Mouse (Mus musculus): ENCODE data around the gene Slc12a3. TPM values are rescaled to one million over a fixed set of nuclear protein-coding genes. Genes with fewer than 3 reads are reported as not detected.

Gene Slc12a3
- total RNA-seq, 2 experiments from 2014 or later = 0.38 TPM; not detected in 1

DNA sequence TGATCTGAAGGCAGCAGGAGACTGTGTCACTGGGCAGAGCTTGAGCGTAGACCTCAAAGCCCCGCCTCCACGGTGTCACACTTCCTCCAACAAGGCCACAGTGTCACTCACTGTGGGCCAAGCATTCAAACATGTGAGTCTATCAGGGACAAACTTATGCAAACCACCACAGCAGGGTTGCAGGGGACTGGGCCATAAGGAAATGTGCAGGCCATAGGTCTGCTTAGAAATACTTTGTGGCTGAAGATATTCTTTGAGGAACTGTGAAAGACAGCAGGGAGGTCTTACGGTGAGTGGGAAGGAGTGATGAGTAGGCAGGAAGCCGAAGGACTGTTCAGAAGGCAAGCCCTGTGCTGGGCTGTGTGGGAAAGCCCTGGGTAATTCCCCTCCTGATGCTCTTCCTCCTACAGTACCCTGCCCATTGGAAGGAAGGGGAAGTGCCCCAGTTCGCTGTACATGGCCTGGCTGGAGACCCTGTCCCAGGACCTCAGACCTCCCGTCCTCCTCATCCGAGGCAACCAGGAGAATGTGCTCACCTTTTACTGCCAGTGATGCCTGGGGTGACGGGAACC, 36.5 kb downstream of the Slc12a3 start:
- peak in 1 of 2 experiments; percentile 28 for DNase-seq
- intact Hi-C loops (cut with DNase I) = no loop called here

- no peak for DNase-seq
- intact Hi-C loops (cut with DNase I) = no loop called here
These were observed 41.8 kb downstream of the Slc12a3 start for GRCm38 (mm10) chr8:94370839-94371238.

GRCm38 (mm10) chr8:94372955-94373599, 44.1 kb downstream of the Slc12a3 start:
- no peak for DNase-seq
- intact Hi-C loops (cut with DNase I) = no loop called here

GRCm38 (mm10) chr8:94375551-94375991, 46.6 kb downstream of the Slc12a3 start:
- intact Hi-C loops (cut with DNase I) = no loop called here
- DNase-seq = no peak

DNA sequence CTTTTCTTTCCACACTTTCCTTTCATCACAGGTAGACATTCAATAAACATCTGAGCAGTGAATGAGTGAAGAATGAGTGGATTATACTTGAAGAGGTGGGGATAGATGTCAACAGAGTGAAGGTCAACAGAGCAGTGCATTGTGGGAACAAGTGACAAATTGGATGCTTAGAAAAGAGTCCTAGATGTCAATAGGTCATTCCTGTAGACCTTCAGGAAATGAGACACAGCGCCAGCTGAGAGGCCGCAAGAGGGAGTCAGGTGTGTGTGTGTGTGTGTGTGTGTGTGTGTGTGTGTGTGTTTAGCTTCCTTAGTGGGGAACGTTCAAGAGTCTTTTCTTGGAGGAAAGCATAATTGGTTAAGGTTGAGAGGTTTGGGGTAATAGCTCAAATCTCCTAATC, 47.2 kb downstream of the Slc12a3 start:
- DNase-seq = no peak
- intact Hi-C loops (cut with DNase I) = no loop called here

GRCm38 (mm10) chr8:94376580-94376979, 47.6 kb downstream of the Slc12a3 start:
- DNase-seq = no peak
- intact Hi-C loops (cut with DNase I) = no loop called here

- DNase-seq = no peak
- intact Hi-C loops (cut with DNase I) = no loop called here
These were observed 48.0 kb downstream of the Slc12a3 start for GRCm38 (mm10) chr8:94377031-94377430.

DNA sequence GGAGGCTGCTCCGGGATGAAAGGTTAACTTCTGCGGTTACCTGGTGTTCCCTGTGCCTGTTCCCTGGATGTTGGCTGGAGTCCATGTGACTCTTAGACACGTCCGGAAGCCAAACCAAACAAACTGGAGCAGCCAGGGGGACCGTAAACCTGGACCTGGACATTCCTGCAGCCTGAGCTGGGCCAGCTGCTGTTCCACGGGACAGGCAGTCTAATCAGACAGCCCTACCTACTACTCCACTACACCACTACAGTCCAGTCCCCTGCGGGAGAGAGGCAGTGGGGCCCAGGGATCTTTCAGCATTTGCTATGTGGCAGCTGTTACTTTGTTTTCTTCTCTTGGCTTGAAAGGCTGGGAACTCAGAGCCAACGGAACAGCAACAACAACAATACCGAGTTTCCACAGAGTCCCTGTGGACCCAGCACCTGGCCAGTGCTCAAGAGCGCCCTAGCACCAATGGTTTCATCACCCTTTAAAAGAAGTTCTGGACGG, 48.8 kb downstream of the Slc12a3 start:
- peak; percentile 59 to 65 for DNase-seq

GRCm38 (mm10) chr8:94378763-94379415, 49.9 kb downstream of the Slc12a3 start:
- intact Hi-C loops (cut with DNase I) = no loop called here
- no peak for DNase-seq

More for the DNA sequence above, 48.8 kb downstream of the Slc12a3 start:
- intact Hi-C loops (cut with DNase I) = no loop called here

- intact Hi-C loops (cut with DNase I) = no loop called here
- DNase-seq = no peak
These were observed 50.7 kb downstream of the Slc12a3 start for GRCm38 (mm10) chr8:94379686-94380085.

DNA sequence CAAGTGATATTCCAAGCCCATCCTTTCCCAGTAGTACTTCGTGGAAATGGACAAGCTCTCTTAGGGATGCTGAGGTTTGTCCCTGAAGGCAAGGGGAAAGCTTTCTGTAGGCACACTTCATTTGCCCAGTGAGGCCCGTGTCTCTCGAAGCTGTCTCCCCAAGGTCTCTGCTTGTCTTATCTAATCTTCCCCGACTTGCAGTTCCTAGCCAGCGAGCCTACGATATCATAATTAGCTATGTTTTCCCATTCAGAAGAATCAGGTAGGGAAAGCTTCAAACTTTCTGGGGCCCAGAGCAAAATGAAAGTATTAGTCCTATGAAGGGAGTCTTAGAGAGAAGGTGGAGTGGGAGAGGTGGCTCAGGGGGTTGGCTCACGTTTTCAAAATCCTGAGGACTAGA, 55.2 kb downstream of the Slc12a3 start:
- no peak for DNase-seq
- intact Hi-C loops (cut with DNase I) = no loop called here

- DNase-seq = no peak
- intact Hi-C loops (cut with DNase I) = loop anchor here (2.0 to 5.0 kb wide), 2 partner anchors 43 to 452 kb away; partner anchors contain the start of genes Ciapin1 and Coq9
These were observed 56.7 kb downstream of the Slc12a3 start for GRCm38 (mm10) chr8:94385506-94386213.

DNA sequence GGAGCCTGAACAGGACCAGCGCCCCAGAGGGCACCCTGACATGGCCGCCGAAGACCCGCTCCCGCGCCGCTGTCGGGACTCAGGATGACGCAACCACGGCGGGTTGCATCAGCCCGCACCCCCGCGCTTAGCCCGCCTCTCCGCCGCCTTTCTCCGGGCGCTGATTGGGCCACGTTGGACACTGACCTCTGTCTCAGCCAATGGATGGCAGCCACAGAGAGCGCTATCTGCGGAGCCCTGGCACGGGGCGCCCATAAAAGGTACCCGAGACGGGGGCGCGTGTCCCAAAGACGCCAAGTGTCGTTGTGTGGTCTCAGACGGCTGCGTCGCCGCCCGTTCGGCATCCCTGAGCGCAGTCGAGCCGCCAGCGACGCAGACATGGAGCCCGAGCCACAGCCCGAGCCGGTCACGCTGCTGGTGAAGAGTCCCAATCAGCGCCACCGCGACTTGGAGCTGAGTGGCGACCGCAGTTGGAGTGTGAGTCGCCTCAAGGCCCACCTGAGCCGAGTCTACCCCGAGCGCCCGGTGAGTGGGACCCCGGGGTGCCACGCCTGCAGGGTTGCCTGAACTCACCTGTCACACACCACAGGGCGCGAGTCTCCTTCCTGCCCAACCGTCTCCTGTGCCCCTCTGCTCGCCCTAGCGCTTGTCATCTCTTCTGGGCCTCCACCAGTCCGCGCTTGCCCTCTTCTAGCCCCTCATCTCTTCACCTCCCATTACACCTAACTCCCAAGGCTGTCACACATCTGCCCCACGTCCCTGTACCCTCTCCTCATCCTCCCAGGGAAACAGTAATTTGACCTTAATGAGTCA, 57.4 kb downstream of the Slc12a3 start, which contains the start of gene Herpud1:
Herpud1 (plus strand) TSS at position 225 of the 813 bp plus-strand sequence.
- intact Hi-C loops (cut with DNase I) = loop anchor here (1.0 to 5.0 kb wide), 4 partner anchors 23 to 451 kb away; partner anchors contain the start of genes Ciapin1 and Coq9
- peak; percentile 98 to 99 for DNase-seq

GRCm38 (mm10) chr8:94387027-94387684, 58.2 kb downstream of the Slc12a3 start:
- intact Hi-C loops (cut with DNase I) = loop anchor here (1.0 to 5.0 kb wide), 4 partner anchors 24 to 450 kb away; partner anchors contain the start of genes Ciapin1 and Coq9
- DNase-seq = peak; percentile 87 to 90

- intact Hi-C loops (cut with DNase I) = loop anchor here (1.0 to 5.0 kb wide), 4 partner anchors 24 to 450 kb away; partner anchors contain the start of genes Ciapin1 and Coq9
- DNase-seq = no peak
These were observed 58.8 kb downstream of the Slc12a3 start for GRCm38 (mm10) chr8:94387785-94388184.

DNA sequence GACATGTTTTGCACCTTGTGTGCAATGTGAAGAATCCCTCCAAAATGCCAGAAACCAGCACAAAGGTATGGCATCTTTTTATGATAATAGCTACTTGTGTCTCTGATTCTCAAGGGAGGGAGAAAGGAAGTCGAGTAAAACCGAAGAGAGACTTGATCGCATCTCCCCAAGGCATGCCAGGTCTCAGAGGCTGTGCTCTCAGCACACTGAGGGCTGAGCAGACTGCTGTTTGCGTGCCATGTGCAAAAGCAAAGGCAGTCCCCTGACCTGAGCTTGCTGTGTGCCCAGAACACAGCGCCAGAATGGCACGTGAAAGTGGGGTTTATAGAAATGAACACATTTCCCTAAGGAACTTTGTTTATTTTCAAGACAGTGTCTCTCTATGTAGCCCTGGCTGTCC, 60.5 kb downstream of the Slc12a3 start:
- intact Hi-C loops (cut with DNase I) = loop anchor here (5.0 kb wide), 1 partner anchor 448 kb away; the partner anchor contains the start of genes Ciapin1 and Coq9
- no peak for DNase-seq

- intact Hi-C loops (cut with DNase I) = no loop called here
- DNase-seq = no peak
These were observed 61.4 kb downstream of the Slc12a3 start for GRCm38 (mm10) chr8:94390429-94390828.

GRCm38 (mm10) chr8:94390910-94391309, 61.9 kb downstream of the Slc12a3 start:
- DNase-seq = no peak
- intact Hi-C loops (cut with DNase I) = no loop called here

- peak; percentile 29 to 74 for DNase-seq
- intact Hi-C loops (cut with DNase I) = no loop called here
These were observed 63.1 kb downstream of the Slc12a3 start for GRCm38 (mm10) chr8:94392147-94392546.

All from heart, postnatal 10 days (tissue).